Mouse (Mus musculus): ENCODE data around the gene Cdc37.
A peak's percentile ranks its signal among the peaks of the same experiment; 100 is the strongest.

Gene Cdc37

DNA sequence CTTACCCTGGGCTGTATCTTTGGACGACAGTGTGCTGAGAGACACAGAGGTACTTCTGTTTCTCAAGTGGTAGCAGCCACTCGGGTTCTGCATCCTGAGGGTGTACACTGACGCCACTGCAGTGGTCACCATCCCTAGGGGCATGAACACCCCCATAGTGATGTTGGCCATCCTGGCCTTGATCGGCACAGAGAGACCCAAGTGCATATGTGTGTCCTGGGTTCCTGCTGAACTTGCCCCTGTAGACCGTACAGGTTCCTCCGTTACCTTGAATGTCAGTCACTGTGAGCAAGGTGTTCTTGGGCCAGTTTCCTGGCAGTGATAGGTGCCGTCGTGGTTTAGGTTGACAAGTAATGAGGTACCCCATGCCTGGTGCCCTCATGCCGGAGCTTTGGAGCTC is 56.4 kb downstream of the Cdc37 start:
- no peak for DNase-seq

- DNase-seq, result peak; percentile 98
Measured at GRCm38 (mm10) chr9:21091707-21092320, 58.0 kb downstream of the Cdc37 start, which contains the start of the genes Gm38431 and Raver1. Gm38431 (minus strand) TSS chr9:21091997. Raver1 (minus strand) TSS chr9:21092008.

DNA sequence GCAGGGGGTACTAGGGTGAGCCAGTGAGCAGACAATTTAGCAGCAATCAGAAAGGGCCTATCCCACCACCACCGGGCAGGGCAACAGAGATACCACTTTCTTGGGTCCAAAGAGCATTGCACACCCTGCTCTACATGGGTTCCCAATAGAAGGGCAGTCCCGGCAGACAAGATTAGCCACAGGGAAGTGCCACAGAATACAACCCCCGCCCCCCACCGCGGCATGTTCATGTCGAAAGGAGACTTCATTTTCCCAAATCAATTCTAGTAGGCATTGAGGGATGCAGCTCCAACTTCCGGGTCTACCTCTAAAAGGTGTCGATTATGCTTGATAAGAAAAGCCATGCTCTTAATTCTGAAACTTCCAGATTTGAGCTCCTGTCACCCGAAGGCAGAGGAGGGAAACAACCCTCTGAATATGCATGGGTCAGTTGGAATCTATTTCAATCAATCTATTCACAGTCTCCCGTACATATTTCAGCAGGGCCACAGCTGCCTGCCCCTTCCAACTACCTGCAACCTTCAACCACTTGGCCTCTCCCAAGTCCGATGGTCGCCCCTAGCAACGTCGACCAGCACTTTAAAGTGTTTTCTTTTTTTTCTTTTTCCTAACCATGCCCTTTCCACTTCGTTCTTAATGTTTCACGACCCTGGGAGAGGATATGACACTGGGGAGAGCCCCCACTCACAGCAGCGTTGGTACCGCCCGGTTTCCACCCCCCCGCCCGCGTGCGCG is 58.6 kb downstream of the Cdc37 start:
- DNase-seq, result no peak

- no peak for DNase-seq
Measured at GRCm38 (mm10) chr9:21090537-21090936, 59.2 kb downstream of the Cdc37 start.

- no peak for DNase-seq
Measured at GRCm38 (mm10) chr9:21083324-21083723, 66.5 kb downstream of the Cdc37 start.

Measured in thymus, postnatal 14 days (tissue).